Mouse (Mus musculus): ENCODE measurements around the gene Slc6a20a. TPM values are rescaled to one million over a fixed set of nuclear protein-coding genes. Genes with fewer than 3 reads are reported as not detected.
A peak's percentile ranks its signal among the peaks of the same experiment; 100 is the strongest.

Slc6a20a gene
- total and polyA plus RNA-seq, 3 experiments = not detected

DNA sequence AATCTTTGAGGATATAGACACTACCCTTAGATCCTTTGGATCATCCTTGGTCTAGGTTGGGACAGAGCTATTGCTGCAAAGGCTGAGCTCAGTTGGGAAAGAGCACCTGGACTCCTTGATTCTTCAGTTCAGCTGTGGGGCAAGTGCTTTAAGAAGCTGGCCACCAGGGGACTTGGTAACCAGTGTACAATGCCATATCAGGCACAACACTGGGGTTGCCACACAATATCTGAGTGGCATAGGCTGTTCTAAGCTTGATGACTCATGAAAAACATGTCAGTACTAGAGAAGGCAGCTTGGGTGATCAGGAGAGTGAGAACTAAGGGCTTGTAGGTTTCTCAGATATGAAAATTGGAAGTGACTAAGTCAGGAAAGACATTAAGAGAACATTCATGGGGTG lies 19.7 kb downstream of the Slc6a20a start:
- no peak overlapping the region for H3K9ac ChIP-seq (ENCODE audit: control insufficient read depth, low read depth, low read length, poor library complexity, severe bottlenecking)
- TF ChIP-seq CTCF (IDR thresholded peaks at IDR 0.05 in 2 of 3, conservative IDR thresholded peaks at IDR 0.05 in 1 of 3; ENCODE audit: control insufficient read depth in 1 of 3, insufficient read depth in 1 of 3, low read depth in 2 of 3, low read length in 3 of 3, poor library complexity in 1 of 3, severe bottlenecking in 1 of 3) (peak in 1 of 3 experiments; percentile 23; a peak in 2 of 6 replicates), CHD2 (IDR thresholded peaks at IDR 0.05; ENCODE audit: low read length) (no peak), KAT2A (conservative IDR thresholded peaks at IDR 0.05; ENCODE audit: low read depth, low read length) (no peak), HCFC1 (IDR thresholded peaks at IDR 0.05; ENCODE audit: low read depth, low read length) (no peak)

DNA sequence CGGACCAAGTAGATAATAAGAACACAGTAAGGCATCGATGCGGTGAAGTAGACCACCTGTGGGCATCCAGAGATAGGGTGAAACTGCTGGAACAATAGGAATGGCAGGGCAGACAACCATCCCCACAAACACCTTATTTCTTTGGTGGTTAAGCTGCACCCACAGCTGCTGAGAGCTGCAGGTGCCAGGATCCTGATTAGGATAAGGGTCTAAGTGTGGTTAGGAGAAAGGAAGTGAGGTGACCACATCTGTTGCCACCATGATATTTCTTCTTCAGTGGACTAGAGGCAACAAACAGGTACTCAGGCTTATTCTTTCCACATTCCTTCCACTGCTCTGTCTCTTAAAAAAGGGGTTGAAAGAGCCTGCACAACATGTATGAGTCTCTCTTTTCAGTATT lies 21.2 kb downstream of the Slc6a20a start:
- no peak overlapping the region for H3K9ac ChIP-seq (ENCODE audit: control insufficient read depth, low read depth, low read length, poor library complexity, severe bottlenecking)
- H3K4me3 ChIP-seq (ENCODE audit: control insufficient read depth in 1 of 2, insufficient read depth in 1 of 2, low read depth in 2 of 2, low read length in 2 of 2) = no peak overlapping the region
- H3K27me3 ChIP-seq (ENCODE audit: control insufficient read depth in 1 of 2, insufficient read depth in 2 of 2, low read length in 2 of 2) = peaks cover 0 to 4% of the 10 kb centered on the region in 2 experiments; a peak in 1 of 4 replicates
- peaks cover 12 to 14% of the 10 kb centered on the region in 2 experiments for H3K4me1 ChIP-seq (ENCODE audit: control insufficient read depth in 1 of 2, insufficient read depth in 2 of 2, low read length in 2 of 2)
- no peak for TF ChIP-seq MYC (IDR thresholded peaks at IDR 0.05; ENCODE audit: low read depth, low read length)
- TF ChIP-seq MYB (IDR thresholded peaks at IDR 0.05; ENCODE audit: low read depth, low read length) = no peak
- TF ChIP-seq SMC3 (IDR thresholded peaks at IDR 0.05; ENCODE audit: low read depth, low read length) = no peak
- peak; percentile 64 for TF ChIP-seq RCOR1 (IDR thresholded peaks at IDR 0.05; ENCODE audit: low read depth, low read length)
- no peak for TF ChIP-seq POLR2AphosphoS2 (IDR thresholded peaks at IDR 0.05; ENCODE audit: low read length)
- peak; percentile 95 for TF ChIP-seq TAL1 (IDR thresholded peaks at IDR 0.05; ENCODE audit: low read length)
- TF ChIP-seq POLR2AphosphoS5 (IDR thresholded peaks at IDR 0.05; ENCODE audit: borderline replicate concordance, low read depth, low read length) = no peak
- TF ChIP-seq ZKSCAN1 (IDR thresholded peaks at IDR 0.05; ENCODE audit: low read depth, low read length) = no peak
- no peak for TF ChIP-seq CHD1 (IDR thresholded peaks at IDR 0.05; ENCODE audit: low read depth, low read length)
- peak; percentile 92 for TF ChIP-seq TCF12 (IDR thresholded peaks at IDR 0.05; ENCODE audit: low read depth, low read length)
- no peak for TF ChIP-seq MEF2A (IDR thresholded peaks at IDR 0.05; ENCODE audit: extremely low read depth, insufficient replicate concordance, low read depth, low read length, poor library complexity, severe bottlenecking)
- no peak for TF ChIP-seq MAZ (IDR thresholded peaks at IDR 0.05; ENCODE audit: low read depth, low read length)
- TF ChIP-seq KAT2A (conservative IDR thresholded peaks at IDR 0.05; ENCODE audit: low read depth, low read length) = no peak
- TF ChIP-seq EP300 (IDR thresholded peaks at IDR 0.05; ENCODE audit: low read depth in 1 of 2, low read length in 2 of 2) = peak; percentile 92 to 93
- no peak for TF ChIP-seq TBP (IDR thresholded peaks at IDR 0.05; ENCODE audit: low read depth, low read length)
- TF ChIP-seq BHLHE40 (IDR thresholded peaks at IDR 0.05; ENCODE audit: borderline replicate concordance, low read depth, low read length) = no peak
- no peak for TF ChIP-seq GABPA (IDR thresholded peaks at IDR 0.05; ENCODE audit: low read depth, low read length)
- TF ChIP-seq USF1 (IDR thresholded peaks at IDR 0.05; ENCODE audit: low read depth, low read length) = no peak
- no peak for TF ChIP-seq MXI1 (IDR thresholded peaks at IDR 0.05; ENCODE audit: low read depth, low read length)
- peak; percentile 62 for TF ChIP-seq ETS1 (IDR thresholded peaks at IDR 0.05; ENCODE audit: low read depth, low read length)
- TF ChIP-seq ELF1 (IDR thresholded peaks at IDR 0.05; ENCODE audit: low read depth, low read length) = no peak
- TF ChIP-seq POLR2A (IDR thresholded peaks at IDR 0.05; ENCODE audit: control insufficient read depth in 1 of 2, insufficient read depth in 1 of 2, low read depth in 1 of 2, low read length in 2 of 2, poor library complexity in 1 of 2) = no peak
- peak; percentile 39; the same call in 1 of the 2 replicates for TF ChIP-seq MAFK (IDR thresholded peaks at IDR 0.05; ENCODE audit: borderline replicate concordance, low read depth, low read length)
- no peak for TF ChIP-seq ZMIZ1 (IDR thresholded peaks at IDR 0.05; ENCODE audit: low read depth, low read length)
- no peak for TF ChIP-seq CTCF (IDR thresholded peaks at IDR 0.05 in 2 of 3, conservative IDR thresholded peaks at IDR 0.05 in 1 of 3; ENCODE audit: control insufficient read depth in 1 of 3, insufficient read depth in 1 of 3, low read depth in 2 of 3, low read length in 3 of 3, poor library complexity in 1 of 3, severe bottlenecking in 1 of 3)
- peak; percentile 85 for TF ChIP-seq GATA1 (IDR thresholded peaks at IDR 0.05; ENCODE audit: low read depth, low read length)
- TF ChIP-seq JUND (IDR thresholded peaks at IDR 0.05; ENCODE audit: low read depth, low read length) = 0 out of 2 replicates have a peak, but pooled peaks have one; percentile 8
- no peak for TF ChIP-seq ZC3H11A (IDR thresholded peaks at IDR 0.05; ENCODE audit: low read depth, low read length)
- TF ChIP-seq MAX (IDR thresholded peaks at IDR 0.05; ENCODE audit: low read length) = no peak
- no peaks in the 10 kb centered on the region for H3K79me2 ChIP-seq (ENCODE audit: control insufficient read depth, insufficient read depth, low read length, poor library complexity)
- DNase-seq (ENCODE audit: low read depth, low spot score) = peak; percentile 79
- no peak overlapping the region for H3K27ac ChIP-seq (ENCODE audit: control insufficient read depth, low read depth, low read length)
- no peaks in the 10 kb centered on the region for H3K9me3 ChIP-seq (replicated peaks; ENCODE audit: insufficient read depth, low read length)
- H3K36me3 ChIP-seq (ENCODE audit: control insufficient read depth in 1 of 2, insufficient read depth in 2 of 2, low read length in 2 of 2) = peaks cover 0 to 13% of the 10 kb centered on the region in 2 experiments; a peak in 2 of 4 replicates

More for the DNA sequence above, 19.7 kb downstream of the Slc6a20a start:
- no peaks in the 10 kb centered on the region for H3K79me2 ChIP-seq (ENCODE audit: control insufficient read depth, insufficient read depth, low read length, poor library complexity)
- H3K4me1 ChIP-seq (ENCODE audit: control insufficient read depth in 1 of 2, insufficient read depth in 2 of 2, low read length in 2 of 2) = peaks cover 12 to 14% of the 10 kb centered on the region in 2 experiments
- no peak overlapping the region for H3K27ac ChIP-seq (ENCODE audit: control insufficient read depth, low read depth, low read length)
- H3K36me3 ChIP-seq (ENCODE audit: control insufficient read depth in 1 of 2, insufficient read depth in 2 of 2, low read length in 2 of 2) = peaks cover 0 to 13% of the 10 kb centered on the region in 2 experiments; a peak in 2 of 4 replicates
- H3K27me3 ChIP-seq (ENCODE audit: control insufficient read depth in 1 of 2, insufficient read depth in 2 of 2, low read length in 2 of 2) = peaks cover 0 to under 1% of the 10 kb centered on the region in 2 experiments; a peak in 1 of 4 replicates
- H3K9me3 ChIP-seq (replicated peaks; ENCODE audit: insufficient read depth, low read length) = no peaks in the 10 kb centered on the region
- peak; percentile 41 for DNase-seq (ENCODE audit: low read depth, low spot score)
- H3K4me3 ChIP-seq (ENCODE audit: control insufficient read depth in 1 of 2, insufficient read depth in 1 of 2, low read depth in 2 of 2, low read length in 2 of 2) = no peak overlapping the region
